Mouse (Mus musculus) stomach, postnatal 0 days (tissue): Measurements from ENCODE around the gene Pprc1. TPM values are rescaled to one million over a fixed set of nuclear protein-coding genes. Genes with fewer than 3 reads are reported as not detected.
A peak's percentile ranks its signal among the peaks of the same experiment; 100 is the strongest.

ENCODE experiments used
- ATAC-seq: fragments of 200-750 bp; cut with Nextera tagmentation; 2 replicates; pipeline ENCODE4 v1.8.0; 2017; ENCODE audit not compliant: low FRiP score, low TSS enrichment
- DNase-seq: peaks from one replicate; pipeline ENCODE4 v3.0.0-alpha.2; 2016; ENCODE audit warnings: low spot score
- H3K27ac ChIP-seq: fragments of 300-500 bp; sonication (generic); replicated peaks from 2 replicates; pipeline ENCODE4 v1.5.1; 2014; ENCODE audit warnings: mild to moderate bottlenecking, control low read depth
- H3K27me3 ChIP-seq: fragments of 300-500 bp; sonication (generic); 2 replicates; pipeline ENCODE4 v1.6.1; 2014; ENCODE audit warnings: low read length; ENCODE audit not compliant: control insufficient read depth, insufficient read depth
- H3K36me3 ChIP-seq: fragments of 300-500 bp; sonication (generic); 2 replicates; pipeline ENCODE4 v1.6.1; 2014; ENCODE audit warnings: low read length, mixed read lengths; ENCODE audit not compliant: control insufficient read depth, insufficient read depth
- H3K4me1 ChIP-seq: fragments of 300-500 bp; sonication (generic); replicated peaks from 2 replicates; pipeline ENCODE4 v1.6.1; 2014; ENCODE audit warnings: antibody characterized with exemption; ENCODE audit not compliant: control insufficient read depth, insufficient read depth
- H3K4me2 ChIP-seq: fragments of 300-500 bp; sonication (generic); replicated peaks from 2 replicates; pipeline ENCODE4 v1.6.1; 2014; ENCODE audit warnings: low read depth, mild to moderate bottlenecking, control low read depth, moderate library complexity
- H3K4me3 ChIP-seq: fragments of 300-500 bp; sonication (generic); 2 replicates; pipeline ENCODE4 v1.5.1; 2014; ENCODE audit warnings: low read depth, low read length, control low read depth
- H3K9ac ChIP-seq: fragments of 300-500 bp; sonication (generic); 2 replicates; pipeline ENCODE4 v1.6.1; 2014; ENCODE audit warnings: mild to moderate bottlenecking, low read length, control low read depth, mixed read lengths
- H3K9me3 ChIP-seq: fragments of 300-500 bp; sonication (generic); 2 replicates; pipeline ENCODE4 v1.6.1; 2016; ENCODE audit warnings: low read length; ENCODE audit not compliant: control insufficient read depth
- CTCF ChIP-seq: IDR thresholded peaks from 2 replicates; pipeline ENCODE4 v1.5.1; 2016; ENCODE audit warnings: antibody characterized with exemption, low read depth, mild to moderate bottlenecking, moderate library complexity
- EP300 ChIP-seq: optimal IDR thresholded peaks from 2 replicates; pipeline ENCODE3; 2016; ENCODE audit warnings: antibody characterized with exemption
- WGBS: fragments of 180-500 bp; shearing (Covaris S2); extraction: QIAGEN DNeasy Blood & Tissue Kit; methylation state at CpG from one replicate; pipeline ENCODE4 v1.1.7; 2014; 5-methylcytosine and 5-hydroxymethylcytosine counted together
- polyA plus RNA-seq: library from polyadenylated mRNA; unstranded; fragments of >200 nt; fragmentation: Nextera tagmentation; extraction: Ambion mirVana; gene quantifications from 2 replicates; pipeline ENCODE4 v1.2.1, GENCODE M21; 2015

Gene Pprc1
- polyA plus RNA-seq, 1 experiment from 2014 or later: 8.6 TPM

- DNase-seq (peak; percentile 94), ATAC-seq (peak; percentile 97)
- Histone ChIP-seq H3K27ac (peak overlapping the region; percentile 93), H3K9ac (peak overlapping the region; percentile 77), H3K36me3 (no peaks in the 10 kb centered on the region), H3K27me3 (no peaks in the 10 kb centered on the region), H3K9me3 (no peaks in the 10 kb centered on the region), H3K4me2 (peak overlapping the region; percentile 75), H3K4me3 (peak overlapping the region; percentile 70), H3K4me1 (no peaks in the 10 kb centered on the region)
- TF ChIP-seq CTCF (peak; percentile 1; the same call in 1 of the 2 replicates), EP300 (no peak)
- WGBS: under 1% methylated on average over 51 of the region's 52 CpGs
Measured at GRCm38 (mm10) chr19:46056388-46056946, 11.8 kb downstream of the Pprc1 start.

- TF ChIP-seq CTCF (peak; percentile 64), EP300 (no peak)
- Histone ChIP-seq H3K36me3 (peaks cover 2% of the 10 kb centered on the region; the same call in 1 of the 2 replicates), H3K4me2 (peak overlapping the region; percentile 75), H3K9me3 (no peaks in the 10 kb centered on the region), H3K4me1 (no peaks in the 10 kb centered on the region), H3K4me3 (peak overlapping the region; percentile 70), H3K27me3 (no peaks in the 10 kb centered on the region), H3K9ac (peak overlapping the region; percentile 77), H3K27ac (peak overlapping the region; percentile 93)
- DNase-seq (peak; percentile 88), ATAC-seq (peak; percentile 77)
- WGBS: 1% methylated on average over 30 of the region's 42 CpGs
Measured at GRCm38 (mm10) chr19:46056947-46057607, 12.4 kb downstream of the Pprc1 start.

GRCm38 (mm10) chr19:46058466-46058865 lies 13.8 kb downstream of the Pprc1 start:
- Histone ChIP-seq H3K9me3 (no peaks in the 10 kb centered on the region), H3K36me3 (peaks cover 14% of the 10 kb centered on the region), H3K4me3 (no peak overlapping the region), H3K27ac (no peak overlapping the region), H3K27me3 (no peaks in the 10 kb centered on the region), H3K4me1 (no peaks in the 10 kb centered on the region), H3K4me2 (no peak overlapping the region), H3K9ac (no peak overlapping the region)
- no peak for TF ChIP-seq CTCF
- no peak for TF ChIP-seq EP300
- DNase-seq (no peak), ATAC-seq (no peak)
- WGBS: 97% methylated on average over 7 of the region's 7 CpGs

GRCm38 (mm10) chr19:46060845-46061244 lies 16.2 kb downstream of the Pprc1 start:
- WGBS: 62% methylated on average over 6 of the region's 6 CpGs
- ATAC-seq: no peak

DNA sequence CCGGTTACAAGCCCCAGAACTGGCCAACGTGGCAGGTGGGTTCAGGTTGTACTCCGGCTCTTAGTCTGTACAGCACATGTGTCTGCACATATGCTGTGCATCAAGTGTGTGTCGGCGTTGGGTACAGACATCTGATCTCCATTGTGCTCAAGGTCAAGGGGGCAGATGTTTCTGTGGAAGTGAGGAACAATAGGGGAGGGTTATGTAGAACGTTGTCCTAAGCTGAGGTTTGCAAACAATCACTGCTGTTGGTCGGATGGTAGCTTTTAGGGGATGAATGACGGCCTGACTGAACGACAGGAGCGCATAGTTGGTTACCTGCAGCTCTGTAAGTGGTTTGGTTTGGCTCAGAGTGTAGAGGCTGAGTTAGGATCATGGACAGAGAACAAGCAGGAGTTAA lies 23.4 kb downstream of the Pprc1 start:
- TF ChIP-seq CTCF (no peak), EP300 (no peak)
- no peaks in the 10 kb centered on the region for H3K4me1 ChIP-seq
- no peak for ATAC-seq
- no peak overlapping the region for H3K9ac ChIP-seq
- no peak overlapping the region for H3K4me2 ChIP-seq
- WGBS: 70% methylated on average over 10 of the region's 10 CpGs
- no peak overlapping the region for H3K27ac ChIP-seq
- no peak for DNase-seq
- H3K4me3 ChIP-seq: no peak overlapping the region
- H3K36me3 ChIP-seq: peaks cover 36% of the 10 kb centered on the region
- no peaks in the 10 kb centered on the region for H3K9me3 ChIP-seq
- H3K27me3 ChIP-seq: no peaks in the 10 kb centered on the region

More at GRCm38 (mm10) chr19:46060845-46061244, 16.2 kb downstream of the Pprc1 start:
- no peak overlapping the region for H3K4me3 ChIP-seq
- no peak overlapping the region for H3K9ac ChIP-seq
- peaks cover 35% of the 10 kb centered on the region for H3K36me3 ChIP-seq
- TF ChIP-seq EP300 (no peak), CTCF (no peak)
- H3K27me3 ChIP-seq: no peaks in the 10 kb centered on the region
- no peak for DNase-seq
- no peak overlapping the region for H3K27ac ChIP-seq
- H3K9me3 ChIP-seq: no peaks in the 10 kb centered on the region
- no peaks in the 10 kb centered on the region for H3K4me1 ChIP-seq
- H3K4me2 ChIP-seq: no peak overlapping the region

DNA sequence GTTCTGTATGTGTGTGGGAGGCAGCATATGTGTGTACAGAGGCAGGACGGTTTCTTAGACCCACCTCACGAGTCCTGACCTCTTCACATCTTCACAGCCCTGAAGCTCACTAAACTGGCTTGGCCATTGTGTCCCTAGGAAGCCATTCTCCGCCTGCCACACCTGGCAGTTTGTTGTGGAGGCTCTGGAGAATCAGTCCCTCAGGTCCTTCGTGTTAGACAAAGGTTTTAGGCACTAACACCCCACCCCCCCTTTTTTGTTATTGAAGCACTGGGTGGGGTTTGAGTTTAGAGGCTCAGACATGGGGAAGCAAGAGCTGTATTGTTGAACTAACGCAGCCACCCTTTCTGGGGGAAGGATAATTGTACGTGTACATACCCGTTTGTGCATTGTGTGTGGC lies 28.6 kb downstream of the Pprc1 start:
- ATAC-seq (no peak), DNase-seq (no peak)
- no peak overlapping the region for H3K27ac ChIP-seq
- no peaks in the 10 kb centered on the region for H3K27me3 ChIP-seq
- no peak overlapping the region for H3K4me2 ChIP-seq
- no peaks in the 10 kb centered on the region for H3K9me3 ChIP-seq
- H3K4me1 ChIP-seq: no peaks in the 10 kb centered on the region
- TF ChIP-seq EP300: no peak
- no peak for TF ChIP-seq CTCF
- peaks cover 10% of the 10 kb centered on the region for H3K36me3 ChIP-seq
- WGBS: 74% methylated on average over 7 of the region's 7 CpGs
- no peak overlapping the region for H3K9ac ChIP-seq
- no peak overlapping the region for H3K4me3 ChIP-seq
